Mouse (Mus musculus) heart, postnatal 0 days (tissue): ENCODE measurements around the gene Entpd2.

ENCODE experiments used
- CTCF ChIP-seq: IDR thresholded peaks from 2 replicates; pipeline ENCODE4 v1.5.1; 2016; ENCODE audit warnings: antibody characterized with exemption, control low read depth, low read depth
- EP300 ChIP-seq: IDR thresholded peaks from 2 replicates; pipeline ENCODE4 v1.6.1; 2016; ENCODE audit warnings: antibody characterized with exemption, low read depth

GRCm38 (mm10) chr2:25433101-25433500 is 37.4 kb downstream of the Entpd2 start:
- TF ChIP-seq CTCF: no peak
- TF ChIP-seq EP300: no peak
